Mouse (Mus musculus): Measurements from ENCODE around the gene Bmper.

DNA sequence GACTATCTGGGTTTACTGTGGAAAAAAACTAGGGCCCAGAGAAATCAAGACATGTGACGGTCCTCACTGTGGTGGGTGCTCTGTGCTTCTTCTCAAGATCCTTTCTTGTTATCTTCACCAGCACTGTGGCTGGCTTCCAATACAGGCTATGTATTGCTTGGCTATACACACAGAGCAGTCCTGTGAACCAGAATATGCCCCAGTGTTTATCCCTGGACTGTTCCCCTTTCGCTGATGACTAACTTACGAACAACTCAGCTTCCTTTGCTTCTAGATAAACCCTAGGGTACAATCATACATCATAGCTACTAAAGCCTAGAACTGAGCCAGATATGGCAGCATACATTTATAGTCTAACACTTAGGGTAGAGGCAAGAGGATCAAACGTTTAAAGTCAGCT is 35.7 kb upstream of the Bmper start:
- no peak for TF ChIP-seq GATA1 (IDR thresholded peaks at IDR 0.05; ENCODE audit: borderline replicate concordance, low read length)
- TF ChIP-seq FLI1 (IDR thresholded peaks at IDR 0.05; ENCODE audit: low read length), result no peak

All from megakaryocyte, embryonic 14.5 days (primary cell).